11 mouse cellular contexts compared by ENCODE assay signal in the genomic region with DNA sequence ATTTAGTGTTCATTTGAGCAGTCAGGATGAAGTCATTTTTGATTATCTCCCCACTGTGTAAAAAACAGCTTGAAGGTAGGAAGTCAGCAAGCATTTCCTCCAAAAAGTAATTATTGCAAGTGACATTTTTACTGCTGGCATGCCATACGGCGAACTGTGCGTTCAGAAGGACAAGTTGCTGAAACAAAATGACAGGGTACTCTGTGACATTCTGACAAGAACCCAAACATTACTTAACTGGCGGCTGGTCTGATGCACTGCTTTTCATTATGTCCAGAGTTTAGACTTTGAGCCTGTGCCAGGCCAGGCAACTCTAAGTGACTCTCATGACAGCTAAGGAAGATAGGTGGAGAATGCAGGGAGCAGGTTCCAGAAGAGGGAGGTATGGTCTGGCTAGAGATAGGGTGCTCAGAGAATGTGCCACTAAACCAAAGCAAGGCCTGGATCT. TPM values are rescaled to one million over a fixed set of nuclear protein-coding genes. Genes with fewer than 3 reads are reported as not detected.
DNase-seq lines count a peak whose midpoint lies in the region; ATAC-seq lines count a peak whose summit lies in the region.
"Had no signal": no experiment of that assay in that cellular context is flagged by ENCODE, and none has a peak within 500 bp of the region (broad histone marks: within the 10 kb centered on the region; RNA-seq: fewer than 3 reads in every experiment).

No protein-coding gene starts in this region.

- 53% methylated on average over 4 of the region's 4 CpGs for WGBS in neural tube, embryonic 13.5 days

- peak overlapping the region; percentile 80 for H3K27ac ChIP-seq in neural tube, embryonic 13.5 days (replicated peaks)
- H3K27ac ChIP-seq: left cerebral cortex, adult 2 months had no signal

- H3K27me3 ChIP-seq in neural tube, embryonic 13.5 days, result no peaks in the 10 kb centered on the region

- H3K4me2 ChIP-seq in neural tube, embryonic 13.5 days, result no peak overlapping the region

- peaks cover 51% of the 10 kb centered on the region for H3K4me1 ChIP-seq in neural tube, embryonic 13.5 days (replicated peaks)

- H3K9me3 ChIP-seq in neural tube, embryonic 13.5 days, result no peaks in the 10 kb centered on the region

- no peak for ATAC-seq in neural tube, embryonic 13.5 days (ENCODE audit: low read depth)

- no peak overlapping the region for H3K9ac ChIP-seq in neural tube, embryonic 13.5 days

- DNase-seq in heart, adult 18-20 months, result peak; percentile 30 to 32
- DNase-seq in heart, postnatal 25 days (ENCODE audit: low spot score), result no peak
- DNase-seq in neural tube, embryonic 10.5 days (ENCODE audit: extremely low spot score, low spot score), result no peak
- DNase-seq in heart, postnatal 4 days, result peak; percentile 47
- DNase-seq in telencephalon, adult 2 months (ENCODE audit: low read depth, low spot score), result peak; percentile 24
- no peak for DNase-seq in gastrocnemius, postnatal 10 days
- no peak for DNase-seq in lung, postnatal 10 days
- DNase-seq: lung, adult 2 months; right cerebral cortex, postnatal 25 days had no signal

- peaks cover 13% of the 10 kb centered on the region for H3K36me3 ChIP-seq in neural tube, embryonic 13.5 days

- intact Hi-C loops in heart, postnatal 25 days (cut with DNase I), result no loop called here

- no peak overlapping the region for H3K4me3 ChIP-seq in neural tube, embryonic 13.5 days
- H3K4me3 ChIP-seq: left cerebral cortex, adult 2 months had no signal

RNA-seq across cellular contexts. Expression of a gene that starts 46.6 kb away (rescaled TPM):
- total RNA-seq in heart, adult 18-20 months (2021), result 1 to 10 TPM; 1.0 to 2.0 TPM
- total RNA-seq in heart, postnatal 25 days (2021), result under 1 TPM; 0.62 to 0.75 TPM
- polyA plus RNA-seq in neural tube, embryonic 13.5 days (2015; fragmentation: Nextera tagmentation; extraction: Ambion mirVana), result 24.9 and 26.4 TPM in 2 replicates
- total RNA-seq in heart, postnatal 4 days (2021), result 1 to 10 TPM; 2.3 to 2.5 TPM
- 10 to 100 TPM; 10.3 to 11.5 TPM for total RNA-seq in gastrocnemius, postnatal 10 days (2021)

Comparison
In these comparisons a context has a peak if more than half of its experiments do, and no peak if none do; other contexts are left out.
1. DNase-seq: peak in heart, adult 18-20 months (2 of 2), heart, postnatal 4 days (single experiment) and telencephalon, adult 2 months (single experiment); none in heart, postnatal 25 days (single experiment), neural tube, embryonic 10.5 days (single experiment), gastrocnemius, postnatal 10 days (single experiment) and lung, postnatal 10 days (single experiment).